Mouse (Mus musculus) left cerebral cortex, postnatal 25 days (tissue): ENCODE measurements around the gene 4930572O03Rik. TPM values are rescaled to one million over a fixed set of nuclear protein-coding genes. Genes with fewer than 3 reads are reported as not detected.
"Not testable (repeated sequence)": the region's sequence is repeated elsewhere in the genome, so short reads cannot be mapped to it uniquely, and the experiment has no call there.

Experiments used
- DNase-seq, 2 experiments: peaks; one replicate each; pipeline ENCODE4 v3.0.0; 2022; ENCODE audit warnings: low spot score in 2 of 2, mixed read lengths in 1 of 2
- intact Hi-C: fragments of 180-260 bp; cut with DNase I; formaldehyde crosslinking; loops from one replicate; pipeline ENCODE4 v1.15.1; 2025
- total RNA-seq, 2 experiments: library from RNA; stranded (reverse); gene quantifications; 2 replicates each; pipeline ENCODE4 v1.2.3; 2021

4930572O03Rik gene
- total RNA-seq, 2 experiments from 2014 or later: not detected

DNA sequence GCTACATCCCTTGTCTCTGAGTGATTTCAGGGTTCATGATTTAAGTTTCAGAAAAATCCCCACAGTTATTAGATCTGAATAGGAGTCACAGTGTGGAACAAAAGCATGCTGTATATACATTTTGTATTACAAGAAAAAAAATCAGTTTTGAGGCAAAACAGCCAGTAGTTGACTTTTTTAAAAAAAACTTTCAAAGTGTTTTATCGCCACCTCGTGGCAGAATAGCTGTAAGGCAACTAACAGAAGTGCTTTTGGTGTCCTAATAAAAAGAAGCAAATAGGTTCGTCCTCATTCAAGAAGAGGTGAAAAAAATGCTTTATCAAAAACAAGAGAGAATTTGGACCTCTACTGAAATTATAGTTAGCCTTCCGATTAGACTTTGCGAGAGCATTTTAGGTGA is 26.8 kb downstream of the 4930572O03Rik start:
- intact Hi-C loops: not testable (repeated sequence)
- peak in 1 of 2 experiments; percentile 9 for DNase-seq

DNA sequence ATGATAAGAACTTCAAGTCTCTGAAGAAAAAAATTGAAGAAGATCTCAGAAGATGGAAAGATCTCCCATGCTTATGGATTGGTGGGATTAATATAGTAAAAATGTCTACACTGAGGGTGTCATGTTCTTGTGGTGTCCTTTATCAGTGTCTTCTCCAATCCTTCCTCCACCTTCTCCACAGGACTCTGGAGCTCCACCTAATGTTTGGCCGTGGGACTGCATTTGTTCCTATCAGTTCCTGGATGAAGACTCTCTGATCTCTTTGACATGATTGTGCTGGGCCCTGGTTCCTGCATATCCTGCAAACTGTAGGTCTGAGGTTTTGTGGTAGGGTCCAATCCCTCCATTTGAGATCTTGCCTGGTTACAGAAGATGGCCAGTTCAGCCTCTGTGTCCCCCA is 28.7 kb downstream of the 4930572O03Rik start:
- intact Hi-C loops, DNase-seq: not testable (repeated sequence)

DNA sequence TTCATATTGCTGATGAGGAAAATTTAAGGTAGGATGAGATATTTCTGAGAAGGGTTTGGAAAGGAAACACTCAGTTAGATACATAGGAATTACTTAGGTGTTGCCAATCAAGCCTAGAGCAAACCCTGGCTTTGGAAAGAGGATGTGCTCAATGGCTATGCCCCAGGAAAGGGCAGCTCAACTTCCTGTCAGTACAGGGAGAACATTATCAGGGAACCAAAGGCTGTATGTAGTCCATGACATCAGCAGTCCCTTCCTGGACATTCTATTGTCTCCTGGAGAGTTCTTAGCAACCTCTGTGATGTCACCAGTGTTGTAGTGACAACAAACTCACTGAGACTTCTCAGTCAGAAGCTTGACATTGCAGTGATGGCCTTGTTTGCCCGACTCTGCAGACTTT is 38.1 kb downstream of the 4930572O03Rik start, which contains the start of gene Speer4d:
Gene Speer4d (plus strand): TSS at position 301 of the 400 bp plus-strand sequence.
- intact Hi-C loops, DNase-seq: not testable (repeated sequence)

DNA sequence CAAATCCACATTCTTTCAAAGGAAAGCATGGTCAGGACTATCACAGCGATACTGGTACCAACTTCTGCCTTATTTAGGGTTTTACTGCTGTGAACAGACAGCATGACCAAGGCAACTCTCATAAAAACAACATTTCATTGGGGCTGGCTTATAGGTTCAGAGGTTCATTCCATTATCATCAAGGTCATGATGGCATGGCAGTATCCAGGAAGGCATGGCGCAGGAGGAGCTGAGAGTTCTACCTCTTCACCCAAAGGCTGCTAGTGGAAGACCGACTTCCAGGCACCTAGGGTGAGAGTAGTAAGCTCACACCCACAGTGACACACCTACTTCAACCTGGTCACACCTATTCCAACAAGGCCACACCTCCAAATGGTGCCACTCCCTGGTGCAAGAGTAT is 40.7 kb downstream of the 4930572O03Rik start:
- DNase-seq, intact Hi-C loops: not testable (repeated sequence)

DNA sequence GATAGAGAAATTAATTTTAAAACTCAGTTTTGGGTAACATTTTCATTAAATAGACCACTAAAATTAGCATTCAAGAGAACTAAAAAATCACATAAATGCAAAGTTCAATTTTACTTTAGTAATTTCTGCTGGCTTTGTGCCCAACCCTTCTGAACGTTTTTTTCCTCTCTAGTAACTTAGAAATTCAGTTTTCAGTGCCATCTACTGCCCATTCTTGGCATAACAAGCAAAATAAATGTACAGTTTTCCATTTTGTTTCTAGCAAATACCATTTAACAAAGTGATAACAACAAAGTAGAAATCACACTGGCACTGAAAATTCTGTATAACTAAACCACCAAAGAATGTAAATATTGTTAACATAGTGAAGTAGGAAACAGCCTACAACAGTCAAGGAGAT is 46.2 kb downstream of the 4930572O03Rik start:
- peak in 1 of 2 experiments; percentile 20 for DNase-seq
- intact Hi-C loops: not testable (repeated sequence)

DNA sequence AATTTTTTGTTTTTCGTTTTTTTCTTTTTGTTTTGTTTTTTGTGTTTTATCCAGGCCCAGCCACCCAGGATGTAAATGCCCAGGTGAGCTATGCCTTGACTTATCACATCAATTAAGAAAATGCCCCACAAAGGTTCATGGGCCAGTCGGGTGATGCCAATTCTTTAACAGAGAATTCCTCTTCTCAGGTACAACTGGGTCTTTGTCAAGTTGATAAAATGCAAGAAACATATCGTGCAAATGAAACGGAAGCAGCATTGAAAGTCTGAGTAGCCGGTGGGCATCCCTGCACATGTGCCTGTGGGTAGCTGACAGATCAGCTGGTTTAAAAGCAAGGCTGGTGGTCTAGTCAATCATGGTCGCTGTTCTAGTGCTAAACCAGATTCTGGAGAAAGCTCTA is 50.2 kb downstream of the 4930572O03Rik start:
- DNase-seq: peak; percentile 3 to 18
- intact Hi-C loops: not testable (repeated sequence)

DNA sequence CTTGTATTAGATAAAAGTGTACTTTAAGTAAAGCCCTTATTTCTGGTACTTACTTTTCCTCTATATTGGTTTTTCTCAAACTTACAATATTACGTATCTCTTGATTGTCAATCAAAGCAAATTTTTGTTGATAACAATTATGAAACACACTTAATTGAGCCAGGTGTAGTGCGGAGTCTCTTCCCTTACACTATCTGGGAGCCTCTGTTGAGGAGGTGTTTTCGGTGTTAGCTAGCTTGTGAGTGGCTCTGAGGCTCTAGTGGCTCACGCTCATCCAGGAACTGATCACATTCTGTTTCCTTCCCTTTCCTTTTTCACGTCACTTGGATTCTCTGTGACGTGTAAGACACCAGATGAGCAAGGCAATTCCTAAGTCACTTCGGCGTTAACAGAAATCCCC is 53.3 kb downstream of the 4930572O03Rik start:
- DNase-seq: not testable (repeated sequence)

DNA sequence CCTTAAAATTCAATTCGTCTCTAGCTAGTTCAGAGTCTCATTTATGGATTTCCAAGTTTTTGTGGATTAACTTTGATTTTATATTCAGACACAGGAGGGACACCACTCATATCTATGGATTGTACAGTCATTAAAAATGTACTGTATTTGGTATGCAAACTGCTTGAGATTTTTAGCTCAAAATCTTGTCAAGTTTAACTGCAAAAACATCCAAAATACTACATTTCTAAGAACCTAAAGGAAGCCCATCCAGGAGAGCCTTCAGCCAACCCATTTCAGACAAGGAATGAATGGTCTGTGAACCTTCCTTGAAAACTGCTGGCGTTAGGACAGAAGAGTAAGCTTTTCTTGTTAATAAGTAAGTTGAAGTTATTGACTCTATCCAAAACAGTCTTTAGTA is 53.9 kb downstream of the 4930572O03Rik start:
- DNase-seq, intact Hi-C loops: not testable (repeated sequence)

More for the DNA sequence above, 53.3 kb downstream of the 4930572O03Rik start:
- intact Hi-C loops: not testable (repeated sequence)

DNA sequence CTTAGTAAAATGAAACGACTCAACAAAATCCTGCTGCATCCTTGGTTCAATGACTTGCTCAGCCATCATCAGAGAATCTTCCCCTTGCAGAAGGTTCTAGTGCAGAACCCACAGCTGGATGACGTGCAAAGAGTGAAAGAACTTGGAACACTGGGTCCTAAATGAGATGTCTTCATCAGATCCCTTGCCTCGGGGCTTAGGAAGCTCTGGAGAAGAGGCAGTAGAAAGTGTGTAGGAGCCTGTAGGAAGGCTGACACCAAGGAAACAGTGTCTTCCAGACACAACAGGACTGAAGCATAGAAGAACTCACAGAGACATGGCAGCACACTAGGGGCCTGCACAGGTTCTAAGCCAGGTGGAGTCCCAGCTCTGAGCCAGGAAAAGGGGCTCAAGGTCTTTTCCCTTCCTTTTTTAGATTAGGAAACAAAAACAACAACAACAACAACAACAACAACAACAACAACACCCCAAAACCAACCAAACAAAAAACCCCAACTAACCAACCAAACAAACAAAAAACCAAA is 54.4 kb downstream of the 4930572O03Rik start:
- intact Hi-C loops: not testable (repeated sequence)

More for the DNA sequence above, 54.4 kb downstream of the 4930572O03Rik start:
- not testable (repeated sequence) for DNase-seq

Other genes starting within 250 kb of the 4930572O03Rik start
- gene Gm21149, start 180.5 kb downstream of the 4930572O03Rik start, total RNA-seq: not detected
- gene Gm21190, start 127.8 kb downstream of the 4930572O03Rik start, total RNA-seq: not detected
- not detected for gene Gm21083, start 79.7 kb downstream of the 4930572O03Rik start, total RNA-seq
- gene Speer4d, start 38.0 kb downstream of the 4930572O03Rik start, total RNA-seq: not detected
- gene Speer4c, start 57.2 kb upstream of the 4930572O03Rik start, total RNA-seq: not detected